Mouse (Mus musculus) left cerebral cortex, postnatal 25 days (tissue): Measurements from ENCODE around the gene Tle4. TPM values are rescaled to one million over a fixed set of nuclear protein-coding genes. Genes with fewer than 3 reads are reported as not detected.

Source experiments
- DNase-seq, 2 experiments: peaks; one replicate each; pipeline ENCODE4 v3.0.0; 2022; ENCODE audit warnings: low spot score in 2 of 2, mixed read lengths in 1 of 2
- intact Hi-C: fragments of 180-260 bp; cut with DNase I; formaldehyde crosslinking; loops from one replicate; pipeline ENCODE4 v1.15.1; 2025
- total RNA-seq, 2 experiments: library from RNA; stranded (reverse); gene quantifications; 2 replicates each; pipeline ENCODE4 v1.2.3; 2021

The Tle4 gene
- total RNA-seq, 2 experiments from 2014 or later = 39.6 to 41.5 TPM

DNA sequence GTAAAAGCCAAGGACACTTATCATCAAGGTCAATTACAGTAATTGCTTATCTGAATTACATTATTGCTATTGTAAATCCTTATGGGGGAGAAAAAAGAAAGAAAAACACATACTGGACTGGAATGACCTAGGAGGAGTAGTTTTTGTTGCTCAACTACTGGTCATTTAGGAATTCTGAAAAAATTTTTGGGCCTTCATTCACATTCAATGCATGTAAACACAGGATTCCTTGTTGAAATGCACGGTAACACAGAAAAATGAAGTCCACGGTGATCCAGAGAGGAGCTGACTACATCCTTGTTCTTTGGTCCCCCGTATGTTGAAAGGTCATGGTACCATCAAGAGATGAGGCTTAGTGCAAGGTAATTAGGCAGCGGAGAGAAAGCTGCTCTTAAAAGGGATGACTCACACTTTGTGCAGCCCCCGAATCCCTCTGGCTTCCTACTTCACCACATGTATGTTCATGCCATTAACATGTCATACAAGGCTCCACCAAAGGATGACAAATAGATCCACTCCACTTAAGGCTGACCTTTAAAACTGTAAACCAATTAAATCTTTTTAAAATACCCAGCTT is 115.2 kb downstream of the Tle4 start:
- DNase-seq = no peak
- intact Hi-C loops = no loop called here

DNA sequence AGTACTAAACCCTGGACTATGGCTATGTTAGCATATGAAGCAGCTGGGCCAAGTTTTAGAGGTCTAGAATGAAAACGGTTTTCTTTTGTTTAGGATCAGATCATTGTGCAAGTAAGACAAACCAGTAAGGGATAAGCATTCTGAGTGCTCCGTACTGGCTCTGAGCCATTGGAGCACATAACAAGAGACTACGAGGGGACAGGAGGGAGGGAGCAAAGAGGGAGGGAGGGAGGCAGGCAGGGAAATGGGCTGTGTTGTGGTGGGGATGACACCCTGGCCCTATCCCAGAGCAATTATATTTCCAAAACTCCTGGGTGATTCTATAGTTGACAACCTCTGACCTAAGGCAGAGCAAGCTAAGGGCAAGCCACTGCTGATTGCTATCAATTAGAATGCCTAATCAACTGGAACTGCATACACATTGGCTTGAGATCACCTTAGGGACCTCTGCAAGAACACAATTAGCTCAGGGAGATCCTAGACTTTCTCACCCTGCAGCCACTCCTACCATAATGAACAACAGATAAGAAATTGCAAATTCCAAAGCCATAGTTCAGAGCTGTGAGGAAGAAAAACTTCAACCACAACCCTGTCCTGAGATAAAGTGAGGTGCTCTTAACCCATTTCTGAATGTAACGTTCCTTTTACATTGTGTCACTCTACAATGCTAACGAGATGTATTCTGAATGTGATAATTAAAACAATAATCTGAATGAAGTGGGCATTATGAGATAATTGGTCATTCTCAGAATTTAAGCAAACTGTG is 115.9 kb downstream of the Tle4 start:
- intact Hi-C loops = no loop called here
- DNase-seq = no peak

DNA sequence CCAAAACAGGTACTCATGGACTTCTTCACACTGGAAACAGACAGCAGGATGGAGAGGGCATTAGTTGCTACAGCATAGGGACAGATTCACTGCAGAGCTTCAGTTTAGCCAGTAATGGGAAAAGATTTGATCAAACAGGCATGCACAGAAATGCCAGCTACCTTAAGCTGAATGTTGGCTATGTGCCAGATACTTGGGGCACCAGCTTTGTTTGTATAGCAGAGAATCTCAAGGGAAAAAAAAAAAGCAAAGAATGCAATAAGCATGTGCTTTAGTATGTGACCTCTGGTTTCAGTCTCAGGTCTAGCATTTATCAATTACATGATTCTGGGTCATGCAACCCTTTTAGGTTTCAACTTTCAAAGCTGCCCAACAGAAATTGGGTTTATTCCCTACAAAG is 118.1 kb downstream of the Tle4 start:
- no peak for DNase-seq
- intact Hi-C loops = no loop called here

DNA sequence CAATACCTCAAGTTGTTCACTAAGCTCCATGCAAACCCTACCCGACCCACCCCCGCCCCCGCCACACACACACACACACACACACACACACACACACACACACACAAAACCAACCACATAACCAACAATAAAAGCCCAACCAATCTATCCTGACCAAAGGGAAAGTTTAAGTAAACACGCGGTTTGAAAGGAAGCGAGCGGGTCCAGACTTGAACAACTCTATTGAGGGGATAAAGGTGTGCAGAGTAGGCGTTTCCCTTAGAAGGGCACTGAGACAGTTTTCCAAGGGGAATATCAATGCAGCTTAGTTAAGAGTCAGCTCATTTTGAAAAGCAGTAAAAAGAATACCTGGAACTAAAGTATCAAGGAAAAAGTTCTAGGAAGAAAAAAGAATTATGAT is 128.5 kb downstream of the Tle4 start:
- no peak for DNase-seq
- intact Hi-C loops = no loop called here

DNA sequence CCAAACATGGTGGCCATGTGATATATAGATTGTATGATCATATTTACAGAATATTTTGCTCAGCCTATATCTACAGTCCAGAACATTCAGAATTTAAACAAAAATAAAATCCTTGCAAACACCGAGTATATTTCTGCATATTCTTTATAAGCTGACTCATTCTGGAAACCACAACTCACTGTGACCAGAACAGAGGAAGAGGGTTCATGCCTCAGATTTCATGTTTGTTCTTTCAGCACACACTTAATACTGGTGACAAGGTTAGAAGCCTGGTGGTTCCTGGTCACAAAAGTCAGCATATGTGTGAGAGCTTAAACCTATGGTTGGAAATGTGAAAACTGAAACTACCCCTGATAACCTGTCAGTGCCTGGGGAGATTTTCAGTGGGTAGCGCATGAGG is 129.1 kb downstream of the Tle4 start:
- intact Hi-C loops = no loop called here
- no peak for DNase-seq

DNA sequence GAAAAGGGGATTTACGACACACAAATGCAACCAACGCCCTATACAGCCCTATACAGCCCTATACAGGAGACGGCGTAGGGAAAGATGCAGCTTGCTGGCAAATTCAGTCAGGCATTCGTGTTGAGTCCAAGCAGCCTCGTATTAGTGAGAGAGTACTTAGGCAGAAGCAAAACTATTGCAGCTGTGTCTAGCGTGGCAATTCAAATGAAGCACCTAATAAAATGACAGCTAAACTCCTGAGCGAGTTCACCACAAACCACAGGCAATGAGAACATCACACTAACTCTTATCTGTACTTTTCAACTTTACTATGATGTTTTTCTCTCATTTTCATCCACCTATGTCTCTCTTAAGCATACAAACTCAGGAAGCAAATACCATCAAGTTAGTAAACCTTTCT is 131.8 kb downstream of the Tle4 start:
- no peak for DNase-seq
- intact Hi-C loops = no loop called here

DNA sequence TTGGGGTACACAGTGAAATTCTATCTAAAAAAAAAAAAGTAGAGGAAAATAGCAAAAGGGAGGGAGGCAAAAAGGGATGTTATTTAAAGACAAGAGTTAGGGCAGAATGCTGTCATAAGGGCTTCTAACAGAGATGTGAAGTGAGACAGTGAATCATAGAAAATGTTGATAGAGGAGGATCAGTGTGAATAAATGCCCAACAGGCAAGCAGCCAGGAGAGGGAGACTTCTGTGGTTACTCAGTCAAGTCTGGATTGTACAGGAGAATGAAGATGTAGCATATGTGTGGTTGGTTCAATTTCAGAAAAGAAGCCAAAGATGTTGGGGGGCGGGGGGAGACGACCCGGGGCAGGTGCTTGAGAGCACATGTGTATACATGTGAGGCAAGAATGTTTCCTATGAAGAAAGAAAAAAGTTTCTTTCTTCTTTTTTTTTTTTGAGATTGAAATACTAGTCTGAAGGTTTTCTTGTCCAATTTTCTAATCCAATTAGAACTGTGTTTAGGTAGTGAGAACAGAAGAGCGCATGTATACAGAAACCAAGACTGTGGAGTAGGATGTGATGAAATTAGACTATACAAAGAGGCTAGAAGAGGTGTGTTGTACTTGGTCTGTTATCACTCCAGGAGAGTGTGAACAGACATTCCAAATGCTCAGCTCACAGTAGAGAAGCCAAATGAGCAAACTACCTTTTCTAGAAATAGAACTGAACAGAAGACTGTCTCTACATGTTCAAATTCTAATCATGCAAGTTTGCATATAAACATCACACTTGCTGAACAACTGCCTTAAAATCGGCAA is 134.4 kb downstream of the Tle4 start:
- peak in 1 of 2 experiments; percentile 44 for DNase-seq
- intact Hi-C loops = no loop called here

DNA sequence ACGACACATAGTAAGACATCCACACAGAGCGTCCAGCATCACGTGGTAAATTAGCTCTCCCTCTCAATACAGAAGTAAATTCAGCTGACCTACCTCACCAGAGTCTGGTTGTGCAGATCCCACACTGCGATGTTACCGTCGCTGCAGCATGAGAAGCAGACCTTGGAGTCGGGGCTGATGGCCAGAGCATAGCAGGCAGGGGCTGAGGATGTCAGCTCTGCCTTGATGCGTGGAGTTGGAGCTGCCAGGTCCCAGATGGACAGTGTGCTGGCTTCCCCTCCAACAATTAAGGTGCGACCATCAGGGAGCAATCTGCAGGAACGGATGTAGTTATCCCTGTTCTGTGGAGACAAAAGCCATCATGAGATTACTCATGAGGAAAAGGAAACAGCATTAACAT is 144.4 kb downstream of the Tle4 start:
- DNase-seq = no peak
- intact Hi-C loops = no loop called here

DNA sequence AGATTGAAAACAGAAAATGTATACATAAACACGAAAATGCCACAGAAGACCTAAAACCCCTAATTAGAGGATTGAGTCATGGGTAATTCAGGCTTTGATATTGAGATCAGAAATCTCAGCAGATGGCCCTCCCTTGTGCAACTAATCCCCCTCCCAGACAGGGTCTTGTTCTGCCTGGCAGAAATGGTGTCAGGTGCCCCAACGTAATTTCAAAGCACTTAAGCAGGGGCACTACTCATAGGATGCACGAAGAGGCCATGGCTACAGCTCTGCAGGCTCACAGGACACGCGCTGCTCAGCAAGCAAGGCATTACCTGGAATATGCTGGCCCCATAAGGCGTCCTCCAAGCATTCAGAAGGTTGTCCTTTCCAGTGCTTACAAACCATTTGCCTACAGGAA is 146.5 kb downstream of the Tle4 start:
- DNase-seq = no peak
- intact Hi-C loops = no loop called here

DNA sequence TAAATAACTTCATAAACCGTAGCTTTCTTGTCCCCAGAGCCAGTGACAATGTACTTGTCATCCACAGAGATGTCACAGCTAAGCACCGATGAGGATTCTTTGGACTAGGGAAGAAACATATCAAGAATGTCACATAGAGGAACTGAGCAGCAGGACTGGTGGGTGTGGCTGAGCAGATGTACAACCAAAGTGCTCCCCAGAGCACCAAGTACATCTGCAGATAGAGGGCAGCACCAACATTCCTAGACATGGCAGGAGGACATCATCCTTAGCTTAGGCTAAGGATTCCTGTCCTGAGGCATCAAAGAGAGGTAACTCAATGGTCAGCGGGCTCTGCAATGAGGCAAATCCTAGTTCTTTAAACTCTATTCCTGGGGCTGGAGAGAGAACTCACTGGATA is 148.1 kb downstream of the Tle4 start:
- DNase-seq = no peak
- intact Hi-C loops = no loop called here

DNA sequence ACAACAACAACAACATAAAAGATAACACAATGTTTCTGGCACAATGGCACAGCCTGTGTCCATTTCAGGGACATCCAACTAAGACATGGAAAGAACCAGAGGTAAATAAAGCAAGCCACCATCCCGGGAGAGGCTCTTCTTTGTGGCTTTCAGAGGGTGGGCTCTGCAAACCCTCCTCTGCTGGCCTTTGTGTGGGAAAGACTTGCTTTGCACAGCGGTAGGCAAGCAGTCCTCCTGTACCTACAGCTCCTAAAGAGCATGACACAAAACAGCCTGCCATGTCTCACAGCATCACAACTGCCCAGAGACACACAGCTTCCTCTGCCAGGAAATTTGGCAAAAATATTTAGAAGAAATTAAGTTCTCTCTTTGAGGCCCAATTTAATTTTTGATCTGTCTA is 149.3 kb downstream of the Tle4 start:
- no peak for DNase-seq
- intact Hi-C loops = no loop called here

DNA sequence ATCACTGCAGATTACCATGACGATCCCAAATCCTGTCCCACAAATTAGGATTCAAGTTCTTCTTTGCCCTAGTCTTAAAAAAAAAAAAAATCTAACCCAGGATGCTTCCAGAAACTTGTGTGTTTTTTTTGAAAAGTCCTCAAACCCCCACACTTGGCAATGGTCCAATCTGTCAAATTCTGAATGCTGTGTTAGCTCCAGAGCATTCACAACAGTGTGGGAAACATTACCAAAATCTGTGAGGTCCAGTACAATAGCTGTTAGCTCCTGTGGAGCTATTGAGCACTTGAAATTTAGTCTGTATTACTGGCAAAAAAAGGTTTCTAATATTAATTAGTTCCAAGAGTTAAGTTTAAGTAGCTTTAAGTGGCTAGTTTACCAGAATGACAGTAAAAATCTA is 150.4 kb downstream of the Tle4 start:
- intact Hi-C loops = no loop called here
- no peak for DNase-seq

DNA sequence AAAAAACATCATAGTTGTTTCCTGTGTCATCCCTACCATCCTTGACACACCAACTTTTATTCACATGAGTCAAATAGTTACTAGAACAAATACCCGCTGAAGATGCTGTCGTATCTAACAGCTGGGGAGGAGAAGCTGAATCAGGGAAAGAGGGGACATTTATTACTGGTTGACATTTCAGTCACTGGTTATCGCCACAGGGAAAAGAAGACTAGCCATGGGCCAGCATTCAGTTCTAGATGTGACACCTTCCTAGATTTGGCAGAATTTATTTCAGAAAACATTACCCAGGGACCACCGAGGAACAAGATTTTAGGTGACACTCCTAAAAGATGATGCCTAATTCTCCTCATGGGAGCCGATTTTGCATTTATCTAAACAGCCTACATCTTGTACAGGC is 156.0 kb downstream of the Tle4 start:
- intact Hi-C loops = no loop called here
- no peak for DNase-seq

DNA sequence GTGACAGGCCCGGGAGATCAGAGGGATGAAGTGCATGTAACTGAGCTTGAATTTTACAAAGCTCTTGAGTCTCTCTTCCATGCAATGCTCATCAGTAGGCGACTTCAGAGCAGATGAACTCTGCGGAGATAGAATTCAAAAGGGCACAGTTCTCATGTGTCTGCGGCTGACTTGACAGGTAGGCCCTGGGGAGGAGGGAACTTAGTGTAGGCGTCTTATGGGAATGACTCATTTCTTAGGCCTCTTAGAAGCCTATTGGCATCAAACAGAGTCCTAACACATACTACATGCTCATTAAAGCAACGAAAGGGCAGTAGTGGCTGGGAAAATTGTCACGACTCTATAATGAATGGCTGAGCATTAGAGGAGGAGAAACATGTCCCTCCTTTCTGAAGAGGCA is 160.6 kb downstream of the Tle4 start:
- no peak for DNase-seq
- intact Hi-C loops = no loop called here

DNA sequence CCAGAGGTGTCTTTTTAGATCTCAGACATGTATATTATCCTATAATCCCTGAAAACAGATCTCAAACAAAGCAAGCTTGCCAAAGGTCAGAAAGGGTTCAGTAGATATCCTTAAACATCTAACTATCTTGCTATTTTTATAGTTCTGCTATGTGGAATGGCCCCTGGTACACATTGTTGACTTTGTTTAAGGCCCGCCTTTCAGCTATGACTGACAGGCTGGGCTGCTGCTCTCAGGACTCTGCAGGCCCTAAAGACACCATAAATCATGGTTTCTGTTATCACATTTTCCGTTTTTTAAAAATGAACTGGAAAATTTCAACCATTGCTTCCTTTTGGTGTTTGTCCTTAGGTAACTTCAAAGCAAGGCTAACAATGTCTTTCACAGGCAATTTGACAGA is 161.3 kb downstream of the Tle4 start:
- intact Hi-C loops = no loop called here
- no peak for DNase-seq

DNA sequence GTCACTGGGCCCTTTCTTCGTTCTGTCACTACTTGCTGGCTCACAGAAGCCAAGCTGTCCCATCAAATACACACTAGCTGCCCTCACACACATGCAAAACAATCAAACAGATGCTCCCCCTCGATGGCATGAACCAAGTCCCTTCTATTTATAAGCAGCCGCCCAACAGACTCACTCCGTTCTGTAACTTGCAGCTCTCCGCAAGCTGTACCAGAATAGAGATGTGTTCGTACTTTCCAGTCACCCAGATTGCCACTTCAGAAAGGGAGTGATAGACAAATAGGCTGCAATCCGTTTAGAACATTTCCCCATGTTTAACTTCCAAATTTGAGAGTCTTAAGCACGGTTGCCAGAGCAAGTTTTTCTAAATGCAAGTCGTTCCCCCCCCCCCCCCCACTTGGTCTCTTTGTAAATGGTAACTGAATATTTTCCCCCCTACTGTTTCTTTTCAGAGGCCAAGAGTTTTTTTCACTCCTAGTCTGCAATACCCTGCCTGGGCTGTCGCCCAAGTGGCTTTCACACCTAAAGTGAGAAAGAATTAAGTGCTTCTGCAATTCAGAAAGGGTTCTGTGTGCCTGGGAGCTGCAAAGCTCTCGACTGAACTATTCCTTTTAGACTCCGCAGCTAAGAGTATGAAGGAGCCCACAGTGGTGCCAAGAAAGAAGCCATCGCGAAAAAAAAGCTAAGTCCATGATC is 162.0 kb downstream of the Tle4 start:
- intact Hi-C loops = no loop called here
- DNase-seq = peak; percentile 43 to 78

DNA sequence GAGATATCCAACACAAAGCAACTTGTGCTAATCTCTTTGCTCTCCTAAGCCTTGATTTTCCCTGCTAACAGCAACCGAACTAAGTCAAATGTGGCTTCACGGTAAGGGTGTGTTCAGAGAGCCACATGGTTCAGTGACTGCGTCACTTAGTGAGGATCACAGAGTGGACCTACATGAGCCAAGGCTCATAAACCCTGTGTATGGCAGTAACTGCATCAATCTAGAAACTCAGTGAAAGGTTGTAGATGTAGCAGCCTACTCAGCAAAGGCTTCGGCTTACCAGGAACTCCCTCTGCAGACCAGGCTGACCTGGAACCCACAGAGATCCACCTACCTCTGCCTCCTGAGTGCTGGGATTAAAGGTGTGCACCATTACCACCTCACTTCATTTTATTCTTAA is 164.0 kb downstream of the Tle4 start:
- intact Hi-C loops = no loop called here

DNA sequence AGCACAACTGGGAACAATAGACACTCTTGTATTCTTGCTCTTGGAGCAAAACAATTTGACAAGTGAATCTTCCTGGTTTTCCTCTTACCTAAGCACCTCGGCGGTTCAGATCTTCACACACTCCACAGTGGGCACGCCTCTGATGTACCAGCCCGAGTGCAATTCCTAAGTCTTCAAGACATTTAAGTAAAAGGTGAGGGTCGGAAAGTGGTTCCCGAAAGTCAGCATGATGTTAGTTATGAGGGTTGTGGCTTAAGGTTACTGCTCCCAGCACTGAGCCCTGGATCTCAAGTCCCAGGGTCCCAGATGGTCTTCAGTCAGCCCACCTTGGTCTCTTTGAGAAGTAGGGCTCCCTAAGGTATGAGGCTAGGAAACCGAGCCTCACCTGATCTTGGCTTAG is 165.4 kb downstream of the Tle4 start:
- intact Hi-C loops = no loop called here
- no peak for DNase-seq

More for the DNA sequence above, 164.0 kb downstream of the Tle4 start:
- no peak for DNase-seq

DNA sequence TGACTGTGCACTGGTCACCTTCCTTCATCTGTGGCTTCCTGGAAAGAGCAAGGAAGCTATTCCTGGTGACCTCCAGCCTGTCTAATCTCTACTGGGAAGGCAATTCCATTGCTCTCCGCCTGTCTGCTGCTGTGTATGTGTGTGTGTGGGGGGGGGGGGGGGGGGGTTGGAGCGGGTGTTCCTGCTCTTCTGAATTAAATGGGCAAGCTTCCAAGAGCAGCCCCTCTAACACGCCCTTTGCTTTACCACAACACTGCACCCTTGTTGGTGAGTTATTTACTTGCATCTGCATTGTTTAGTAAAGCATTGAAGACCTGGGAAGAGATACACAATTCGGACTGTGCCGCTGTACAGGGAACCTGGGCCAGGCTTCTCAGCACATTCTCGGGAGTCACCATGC is 170.9 kb downstream of the Tle4 start:
- no peak for DNase-seq
- intact Hi-C loops = no loop called here

DNA sequence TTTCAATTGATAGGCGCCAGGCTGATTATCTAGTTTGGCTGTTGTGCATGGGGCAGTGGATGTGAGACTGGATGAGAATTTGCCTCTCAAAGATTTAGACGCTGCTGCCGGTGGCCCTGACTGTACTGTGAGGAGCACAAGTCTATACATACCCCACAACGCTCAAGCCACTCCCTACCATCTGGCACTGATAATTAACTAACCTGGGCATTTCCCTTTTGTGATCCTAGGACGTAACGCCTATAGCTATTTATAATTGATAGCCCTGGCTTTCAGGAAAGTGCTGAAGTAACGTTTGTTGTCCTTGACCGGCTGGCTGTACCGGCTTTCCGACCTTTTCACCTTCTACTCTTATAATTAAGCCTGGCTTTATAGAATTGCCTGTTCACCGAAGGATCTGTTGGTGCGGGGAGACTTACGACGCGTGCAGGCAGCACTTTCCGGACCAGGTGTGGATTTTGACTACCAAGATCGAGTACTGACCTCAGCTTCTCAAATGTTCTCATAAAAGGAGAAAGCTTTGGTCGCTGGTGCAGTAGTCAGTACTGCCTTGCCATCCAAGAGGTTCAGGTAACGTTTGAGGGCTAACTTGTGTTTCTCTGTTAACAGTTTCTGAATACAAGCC is 171.5 kb downstream of the Tle4 start:
- intact Hi-C loops = no loop called here
- no peak for DNase-seq
